Mouse (Mus musculus): Measurements from ENCODE around the gene Ankmy1.

Ankmy1 gene

GRCm38 (mm10) chr1:92910925-92911720 lies 8.4 kb upstream of the Ankmy1 start:
- peak; percentile 55 for DNase-seq (ENCODE audit: low spot score)

GRCm38 (mm10) chr1:92910239-92910885 lies 7.7 kb upstream of the Ankmy1 start, which contains the start of gene Rnpepl1:
TSS of gene Rnpepl1 (plus strand) at chr1:92910783.
- DNase-seq (ENCODE audit: low spot score) = peak; percentile 83

GRCm38 (mm10) chr1:92909068-92909467 lies 6.4 kb upstream of the Ankmy1 start:
- peak; percentile 67 for DNase-seq (ENCODE audit: low spot score)

- DNase-seq (ENCODE audit: low spot score) = no peak
Observed at GRCm38 (mm10) chr1:92908664-92909063, 6.0 kb upstream of the Ankmy1 start.

- no peak for DNase-seq (ENCODE audit: low spot score)
Observed at GRCm38 (mm10) chr1:92907632-92908360, 5.1 kb upstream of the Ankmy1 start.

- peak; percentile 93 for DNase-seq (ENCODE audit: low spot score)
Observed at GRCm38 (mm10) chr1:92906779-92907631, 4.3 kb upstream of the Ankmy1 start, which contains the start of gene Dusp28. TSS of gene Dusp28 (plus strand) at chr1:92906981.

GRCm38 (mm10) chr1:92905703-92906310 lies 3.1 kb upstream of the Ankmy1 start:
- no peak for DNase-seq (ENCODE audit: low spot score)

- no peak for DNase-seq (ENCODE audit: low spot score)
Observed at GRCm38 (mm10) chr1:92903627-92904026, 921 bp upstream of the Ankmy1 start.

- peak; percentile 93 for DNase-seq (ENCODE audit: low spot score)
Observed at GRCm38 (mm10) chr1:92895089-92895488, 7.6 kb downstream of the Ankmy1 start.

GRCm38 (mm10) chr1:92893896-92894295 lies 8.8 kb downstream of the Ankmy1 start:
- DNase-seq (ENCODE audit: low spot score) = no peak

GRCm38 (mm10) chr1:92892791-92893190 lies 9.9 kb downstream of the Ankmy1 start:
- no peak for DNase-seq (ENCODE audit: low spot score)

GRCm38 (mm10) chr1:92888901-92889655 lies 13.6 kb downstream of the Ankmy1 start:
- no peak for DNase-seq (ENCODE audit: low spot score)

- no peak for DNase-seq (ENCODE audit: low spot score)
Observed at GRCm38 (mm10) chr1:92881982-92882381, 20.7 kb downstream of the Ankmy1 start.

- DNase-seq (ENCODE audit: low spot score) = no peak
Observed at GRCm38 (mm10) chr1:92880101-92880500, 22.6 kb downstream of the Ankmy1 start.

GRCm38 (mm10) chr1:92879266-92879665 lies 23.4 kb downstream of the Ankmy1 start:
- DNase-seq (ENCODE audit: low spot score) = no peak

GRCm38 (mm10) chr1:92878066-92878741 lies 24.5 kb downstream of the Ankmy1 start:
- no peak for DNase-seq (ENCODE audit: low spot score)

GRCm38 (mm10) chr1:92877431-92877978 lies 25.2 kb downstream of the Ankmy1 start:
- DNase-seq (ENCODE audit: low spot score) = no peak

- no peak for DNase-seq (ENCODE audit: low spot score)
Observed at GRCm38 (mm10) chr1:92875360-92876111, 27.2 kb downstream of the Ankmy1 start.

GRCm38 (mm10) chr1:92874011-92874410 lies 28.7 kb downstream of the Ankmy1 start:
- DNase-seq (ENCODE audit: low spot score) = no peak
